Mouse (Mus musculus): ENCODE data around the gene Tpt1. TPM values are rescaled to one million over a fixed set of nuclear protein-coding genes. Genes with fewer than 3 reads are reported as not detected.

Gene Tpt1
- 26,066 TPM for polyA plus RNA-seq (2014; fragmentation: Illumina TruSeq; extraction: RNeasy Lipid Tissue Mini Kit (QIAGEN cat#74804))

DNA sequence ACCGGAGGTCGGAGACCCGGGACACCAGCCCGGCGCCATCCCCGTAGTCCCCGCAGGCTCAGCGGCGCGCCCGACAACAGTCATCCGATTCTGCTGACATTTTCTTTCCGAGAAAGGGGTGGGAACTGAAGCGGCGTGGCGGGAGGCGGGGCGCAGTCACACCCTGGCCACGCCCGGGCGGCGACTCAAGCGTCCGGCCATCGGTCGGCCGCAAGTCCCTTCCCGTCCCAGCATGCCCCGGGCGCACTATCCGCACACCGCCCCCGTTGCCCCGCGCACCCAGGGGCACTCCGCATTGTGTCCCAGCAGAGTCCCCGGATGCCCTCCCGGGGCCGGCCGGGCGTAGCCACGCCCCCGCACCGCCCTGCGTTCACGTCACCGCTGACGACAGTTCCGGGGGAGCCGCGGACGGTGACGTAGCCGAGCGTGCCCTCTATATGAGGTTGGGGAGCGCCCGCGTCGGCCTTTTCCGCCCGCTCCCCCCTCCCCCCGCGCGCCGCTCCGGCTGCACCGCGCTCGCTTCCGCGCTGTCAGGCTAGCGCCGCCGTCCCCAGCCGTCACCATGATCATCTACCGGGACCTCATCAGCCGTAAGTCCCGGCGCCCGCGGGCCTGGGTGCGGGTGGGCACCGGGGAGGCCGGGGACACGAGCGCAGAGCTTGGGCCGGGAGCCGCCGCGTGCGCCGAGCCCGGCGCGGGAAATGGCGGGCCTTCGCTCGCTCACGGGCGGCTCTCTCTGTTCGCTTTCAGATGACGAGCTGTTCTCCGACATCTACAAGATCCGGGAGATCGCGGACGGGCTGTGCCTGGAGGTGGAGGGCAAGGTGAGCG, at the start of gene Tpt1:
TSS of gene Tpt1 (plus strand) at position 227 of the 831 bp plus-strand sequence.

Other genes starting within 250 kb of the Tpt1 start
- gene Erich6b, start 202.8 kb upstream of the Tpt1 start, polyA plus RNA-seq (2014; fragmentation: Illumina TruSeq; extraction: RNeasy Lipid Tissue Mini Kit (QIAGEN cat#74804)) = not detected
- 29.0 TPM for gene Cog3, start 90.6 kb upstream of the Tpt1 start, polyA plus RNA-seq (2014; fragmentation: Illumina TruSeq; extraction: RNeasy Lipid Tissue Mini Kit (QIAGEN cat#74804))
- 73.8 TPM for gene Slc25a30, start 58.1 kb upstream of the Tpt1 start, polyA plus RNA-seq (2014; fragmentation: Illumina TruSeq; extraction: RNeasy Lipid Tissue Mini Kit (QIAGEN cat#74804))
- 1.2 TPM for gene Kctd4, start 109.9 kb downstream of the Tpt1 start, polyA plus RNA-seq (2014; fragmentation: Illumina TruSeq; extraction: RNeasy Lipid Tissue Mini Kit (QIAGEN cat#74804))
- 63.7 TPM for gene Gtf2f2, start 165.8 kb downstream of the Tpt1 start, polyA plus RNA-seq (2014; fragmentation: Illumina TruSeq; extraction: RNeasy Lipid Tissue Mini Kit (QIAGEN cat#74804))